Mouse (Mus musculus): ENCODE data around the gene Rgs16. TPM values are rescaled to one million over a fixed set of nuclear protein-coding genes. Genes with fewer than 3 reads are reported as not detected.

The Rgs16 gene
- polyA plus RNA-seq, 1 experiment from 2014 or later, result 31.8 TPM

DNA sequence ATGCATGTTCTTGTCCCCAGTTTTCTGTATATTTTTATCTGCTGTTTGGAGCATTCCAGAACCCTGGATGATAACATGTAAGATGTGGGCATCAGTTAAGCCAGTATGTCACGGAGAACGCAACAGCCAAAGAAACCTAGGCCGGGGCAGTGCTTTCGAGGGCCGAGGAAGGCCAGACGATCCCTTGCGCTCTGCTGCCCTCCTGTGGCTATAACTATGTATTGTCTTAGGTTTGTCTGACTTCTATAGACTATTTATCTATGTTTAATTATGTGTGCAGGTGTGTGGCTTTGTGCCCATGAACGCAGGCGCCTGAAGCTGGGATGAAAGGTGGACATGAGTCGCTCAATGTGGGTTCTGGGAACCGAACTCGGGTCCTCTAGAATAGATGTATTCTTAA is 6.6 kb downstream of the Rgs16 start:
- Histone ChIP-seq H3K27ac (replicated peaks) (0 out of 2 replicates have a peak overlapping the region, but pooled peaks have one; percentile 61), H3K4me1 (peaks cover 58% of the 10 kb centered on the region), H3K9me3 (replicated peaks) (no peaks in the 10 kb centered on the region), H3K36me3 (peaks cover 27% of the 10 kb centered on the region), H3K4me3 (no peak overlapping the region), H3K27me3 (ENCODE audit: low read depth, poor library complexity, severe bottlenecking) (peaks cover 13% of the 10 kb centered on the region)
- WGBS, result 3% methylated on average over 12 of the region's 12 CpGs
- peak; percentile 73 for DNase-seq (ENCODE audit: low spot score)

DNA sequence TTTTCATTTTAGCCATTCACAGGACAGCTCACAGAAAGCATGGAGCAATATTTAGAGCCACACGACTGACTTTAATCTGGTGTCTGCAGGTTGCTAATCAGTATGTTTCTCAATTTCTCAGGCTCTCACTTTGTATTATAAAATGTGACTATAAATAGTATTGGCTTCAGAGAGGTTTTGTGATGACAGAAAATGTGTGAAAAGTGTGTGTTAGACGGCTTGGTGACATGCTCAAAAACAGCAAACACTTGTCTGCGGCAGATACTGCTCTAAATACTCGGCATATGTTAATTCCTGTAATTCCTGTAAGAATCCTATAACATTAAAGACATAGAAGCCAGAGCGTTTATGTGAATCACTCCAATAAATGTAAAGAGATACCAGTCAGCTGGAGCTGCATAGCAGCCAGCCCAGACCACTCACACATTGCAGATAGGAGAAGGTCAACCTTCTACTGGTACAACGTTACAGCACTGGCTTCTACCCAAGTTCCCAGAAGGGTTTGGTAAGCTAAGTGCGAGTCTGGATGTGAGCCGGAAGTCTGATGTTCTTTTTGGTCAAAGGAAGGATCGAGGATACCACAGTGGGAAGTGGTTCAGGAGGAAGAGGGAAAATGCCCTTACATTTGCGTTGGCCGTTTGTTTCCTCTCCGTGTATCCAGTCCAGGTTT is 7.8 kb downstream of the Rgs16 start:
- no peak overlapping the region for H3K4me3 ChIP-seq
- 0 out of 2 replicates have a peak, but pooled peaks cover 9% of the 10 kb centered on the region for H3K27me3 ChIP-seq (ENCODE audit: low read depth, poor library complexity, severe bottlenecking)
- H3K4me1 ChIP-seq, result peaks cover 52% of the 10 kb centered on the region
- 81% methylated on average over 12 of the region's 12 CpGs for WGBS
- H3K27ac ChIP-seq (replicated peaks), result 0 out of 2 replicates have a peak overlapping the region, but pooled peaks have one; percentile 92
- no peaks in the 10 kb centered on the region for H3K9me3 ChIP-seq (replicated peaks)
- H3K36me3 ChIP-seq, result peaks cover 19% of the 10 kb centered on the region
- no peak for DNase-seq (ENCODE audit: low spot score)

DNA sequence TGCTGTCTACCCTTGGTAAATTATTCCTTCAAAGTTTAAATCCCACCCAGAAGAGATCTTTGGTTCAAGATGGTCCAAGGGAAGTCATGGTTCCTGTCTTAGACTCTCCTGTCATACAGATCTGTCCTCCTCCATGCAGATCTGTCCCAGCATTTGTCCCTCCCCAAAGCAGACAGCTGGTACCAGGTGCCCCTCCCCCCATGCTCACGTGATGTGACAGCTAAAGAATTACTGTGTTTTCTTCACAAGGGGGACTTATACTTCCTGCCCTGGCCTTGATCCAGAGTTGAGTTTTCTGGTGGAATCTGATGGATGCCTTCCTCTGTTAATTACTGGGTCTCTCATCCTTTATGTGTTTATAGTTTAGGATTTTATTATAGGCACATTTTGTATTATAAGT is 8.4 kb downstream of the Rgs16 start:
- whole genome bisulfite sequencing, result 14% methylated on average over 1 of the region's 1 CpGs
- Histone ChIP-seq H3K27me3 (ENCODE audit: low read depth, poor library complexity, severe bottlenecking) (0 out of 2 replicates have a peak, but pooled peaks cover 9% of the 10 kb centered on the region), H3K4me3 (peak overlapping the region; percentile 52), H3K36me3 (peaks cover 13% of the 10 kb centered on the region), H3K4me1 (peaks cover 49% of the 10 kb centered on the region), H3K27ac (replicated peaks) (peak overlapping the region; percentile 92), H3K9me3 (replicated peaks) (no peaks in the 10 kb centered on the region)
- peak; percentile 38 for DNase-seq (ENCODE audit: low spot score)

DNA sequence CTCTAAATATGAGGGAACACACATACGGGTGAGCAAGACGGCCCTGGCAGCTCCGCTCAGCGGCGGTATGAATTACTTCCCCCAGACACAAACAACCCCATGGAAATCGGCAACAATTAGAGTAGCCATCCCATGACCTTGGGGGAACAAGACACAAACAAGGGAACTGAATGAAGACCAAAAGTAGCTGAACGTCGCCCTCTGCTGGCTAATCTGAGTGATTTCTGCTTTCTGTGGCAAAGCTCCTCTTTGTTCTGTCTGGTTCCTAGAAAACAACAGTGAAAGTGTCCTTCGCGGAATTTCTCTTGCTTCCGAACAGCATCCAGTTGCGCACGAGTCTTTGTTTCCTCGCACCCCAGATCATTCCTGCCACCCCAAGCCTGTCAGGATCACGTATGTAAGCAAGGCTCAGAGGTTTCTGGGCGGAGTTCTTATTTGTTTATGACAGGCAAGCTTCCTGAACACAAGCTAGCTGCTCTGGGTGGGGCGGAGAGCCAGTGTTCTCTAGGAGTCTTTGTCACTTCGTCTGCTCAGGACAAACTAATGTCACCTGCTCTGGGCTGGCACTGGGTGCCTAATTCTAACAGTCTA is 9.2 kb downstream of the Rgs16 start, which contains the start of gene Rnasel:
Gene Rnasel, plus strand, starts transcription at position 216 of the 591 bp plus-strand sequence.
- peak within 1 kb of the TSS; percentile 52 for H3K4me3 ChIP-seq
- H3K36me3 ChIP-seq, result peaks cover 7% of the 10 kb centered on the region
- peak; percentile 83 for DNase-seq (ENCODE audit: low spot score)
- no peaks in the 10 kb centered on the region for H3K9me3 ChIP-seq (replicated peaks)
- H3K4me1 ChIP-seq, result peaks cover 41% of the 10 kb centered on the region
- H3K27me3 ChIP-seq (ENCODE audit: low read depth, poor library complexity, severe bottlenecking), result 0 out of 2 replicates have a peak, but pooled peaks cover 9% of the 10 kb centered on the region
- peak within 1 kb of the TSS; percentile 92 for H3K27ac ChIP-seq (replicated peaks)
- WGBS, result 8% methylated on average over 18 of the region's 18 CpGs

DNA sequence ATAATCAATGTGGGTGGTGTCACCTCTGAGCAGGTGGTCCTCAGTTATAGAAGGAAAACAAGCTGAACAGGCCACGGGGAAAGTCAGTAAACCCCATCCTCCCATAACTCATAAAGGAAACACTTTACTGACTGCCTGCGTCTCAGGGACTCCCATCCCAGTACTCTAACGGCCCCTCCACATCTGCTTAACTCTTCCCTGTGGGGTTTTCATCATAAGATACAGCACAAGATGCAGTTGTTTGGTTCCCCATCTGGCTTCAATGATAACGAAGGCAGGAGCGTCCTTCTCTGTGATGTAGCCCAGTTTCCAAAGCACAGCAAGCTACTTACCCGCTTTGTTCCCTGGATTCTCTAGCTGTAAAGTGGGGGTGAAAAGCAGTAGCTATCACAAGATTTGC is 9.9 kb downstream of the Rgs16 start:
- DNase-seq (ENCODE audit: low spot score), result no peak
- WGBS, result 75% methylated on average over 6 of the region's 6 CpGs
- Histone ChIP-seq H3K9me3 (replicated peaks) (no peaks in the 10 kb centered on the region), H3K27me3 (ENCODE audit: low read depth, poor library complexity, severe bottlenecking) (0 out of 2 replicates have a peak, but pooled peaks cover 9% of the 10 kb centered on the region), H3K36me3 (peaks cover 8% of the 10 kb centered on the region; the same call in 1 of the 2 replicates), H3K27ac (replicated peaks) (peak overlapping the region; percentile 92), H3K4me1 (peaks cover 34% of the 10 kb centered on the region), H3K4me3 (peak overlapping the region; percentile 52)

DNA sequence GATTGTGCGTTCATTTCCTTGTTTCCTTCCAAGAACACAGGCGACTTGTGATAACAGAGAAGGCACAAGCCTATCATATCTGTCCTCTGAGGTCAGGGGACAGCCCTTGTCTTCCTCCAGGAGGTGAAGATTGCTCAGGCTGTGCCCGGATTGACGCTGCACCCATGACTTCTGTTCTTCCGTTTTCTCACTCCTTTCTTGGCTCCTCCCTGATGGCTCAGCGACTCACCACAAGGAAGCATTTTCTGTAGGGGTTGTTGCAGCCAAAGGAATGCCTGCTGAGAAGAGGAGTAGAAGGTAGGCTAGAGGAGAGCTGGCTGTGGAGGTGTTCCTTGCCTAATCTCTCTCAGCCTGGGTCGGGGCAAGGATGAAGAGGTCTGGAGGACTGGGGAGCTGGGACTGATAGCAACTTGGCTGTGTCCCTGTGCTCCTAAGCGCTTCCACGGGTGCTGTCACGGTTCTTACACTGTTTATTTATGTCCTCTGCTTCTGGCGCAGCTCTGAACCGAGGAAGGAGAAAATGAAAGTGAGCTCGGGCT is 11.7 kb downstream of the Rgs16 start:
- H3K36me3 ChIP-seq, result peaks cover 8% of the 10 kb centered on the region; the same call in 1 of the 2 replicates
- no peak overlapping the region for H3K27ac ChIP-seq (replicated peaks)
- H3K9me3 ChIP-seq (replicated peaks), result no peaks in the 10 kb centered on the region
- peaks cover 33% of the 10 kb centered on the region for H3K4me1 ChIP-seq
- H3K27me3 ChIP-seq (ENCODE audit: low read depth, poor library complexity, severe bottlenecking), result 0 out of 2 replicates have a peak, but pooled peaks cover 9% of the 10 kb centered on the region
- 61% methylated on average over 13 of the region's 13 CpGs for WGBS
- H3K4me3 ChIP-seq, result no peak overlapping the region
- DNase-seq (ENCODE audit: low spot score), result no peak

DNA sequence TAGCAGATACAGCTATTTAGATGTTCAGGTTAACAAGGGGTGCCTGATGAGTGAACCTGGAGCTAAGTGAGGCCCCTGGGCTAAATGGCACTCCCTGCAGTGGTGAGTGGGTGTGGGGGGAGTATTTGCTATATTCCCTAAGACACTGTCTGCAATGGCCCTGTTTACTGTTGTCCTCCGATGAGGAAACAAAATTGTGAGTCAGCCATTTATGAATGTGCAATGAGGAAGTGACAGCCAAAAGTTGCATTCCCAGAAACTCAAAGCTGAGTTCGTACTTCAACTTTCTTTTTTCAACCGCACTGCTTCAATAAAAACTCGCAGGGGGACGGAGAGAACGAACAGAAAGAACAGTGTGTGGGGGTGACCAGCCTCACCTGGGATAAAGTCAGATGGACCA is 12.4 kb downstream of the Rgs16 start:
- 92% methylated on average over 6 of the region's 6 CpGs for WGBS
- Histone ChIP-seq H3K27ac (replicated peaks) (no peak overlapping the region), H3K9me3 (replicated peaks) (no peaks in the 10 kb centered on the region), H3K36me3 (peaks cover 8% of the 10 kb centered on the region; the same call in 1 of the 2 replicates), H3K4me1 (peaks cover 33% of the 10 kb centered on the region), H3K4me3 (no peak overlapping the region), H3K27me3 (ENCODE audit: low read depth, poor library complexity, severe bottlenecking) (0 out of 2 replicates have a peak, but pooled peaks cover 7% of the 10 kb centered on the region)
- no peak for DNase-seq (ENCODE audit: low spot score)

DNA sequence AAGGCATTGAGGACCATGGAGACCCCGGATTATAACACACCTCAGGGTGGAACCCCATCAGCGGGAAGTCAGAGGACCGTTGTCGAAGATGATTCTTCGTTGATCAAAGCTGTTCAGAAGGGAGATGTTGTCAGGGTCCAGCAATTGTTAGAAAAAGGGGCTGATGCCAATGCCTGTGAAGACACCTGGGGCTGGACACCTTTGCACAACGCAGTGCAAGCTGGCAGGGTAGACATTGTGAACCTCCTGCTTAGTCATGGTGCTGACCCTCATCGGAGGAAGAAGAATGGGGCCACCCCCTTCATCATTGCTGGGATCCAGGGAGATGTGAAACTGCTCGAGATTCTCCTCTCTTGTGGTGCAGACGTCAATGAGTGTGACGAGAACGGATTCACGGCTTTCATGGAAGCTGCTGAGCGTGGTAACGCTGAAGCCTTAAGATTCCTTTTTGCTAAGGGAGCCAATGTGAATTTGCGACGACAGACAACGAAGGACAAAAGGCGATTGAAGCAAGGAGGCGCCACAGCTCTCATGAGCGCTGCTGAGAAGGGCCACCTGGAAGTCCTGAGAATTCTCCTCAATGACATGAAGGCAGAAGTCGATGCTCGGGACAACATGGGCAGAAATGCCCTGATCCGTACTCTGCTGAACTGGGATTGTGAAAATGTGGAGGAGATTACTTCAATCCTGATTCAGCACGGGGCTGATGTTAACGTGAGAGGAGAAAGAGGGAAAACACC is 13.7 kb downstream of the Rgs16 start:
- 81% methylated on average over 25 of the region's 25 CpGs for WGBS
- Histone ChIP-seq H3K4me1 (peaks cover 24% of the 10 kb centered on the region), H3K36me3 (peaks cover 12% of the 10 kb centered on the region; the same call in 1 of the 2 replicates), H3K27ac (replicated peaks) (no peak overlapping the region), H3K4me3 (no peak overlapping the region), H3K9me3 (replicated peaks) (no peaks in the 10 kb centered on the region), H3K27me3 (ENCODE audit: low read depth, poor library complexity, severe bottlenecking) (no peaks in the 10 kb centered on the region)
- DNase-seq (ENCODE audit: low spot score), result no peak

DNA sequence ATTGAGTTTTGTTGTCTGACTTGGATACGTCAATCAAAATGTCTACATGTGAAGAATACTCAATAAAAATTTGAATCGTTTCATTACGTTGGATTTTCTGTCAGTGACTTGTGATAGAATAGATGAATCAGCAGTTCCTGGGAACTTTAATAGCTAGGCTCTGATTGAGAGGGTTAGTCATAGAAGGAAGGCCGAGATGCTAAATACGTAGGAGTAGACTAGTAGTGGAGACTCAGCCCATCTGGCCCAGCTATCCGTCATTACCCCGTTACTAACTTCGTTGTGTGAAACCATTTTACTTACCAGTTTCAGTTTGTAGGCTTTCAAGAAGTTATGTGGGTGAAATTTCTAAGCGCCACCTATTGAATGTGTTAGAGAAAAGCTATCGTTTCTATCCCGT is 24.0 kb downstream of the Rgs16 start:
- 92% methylated on average over 11 of the region's 11 CpGs for WGBS
- no peak overlapping the region for H3K4me3 ChIP-seq
- no peak overlapping the region for H3K27ac ChIP-seq (replicated peaks)
- 0 out of 2 replicates have a peak, but pooled peaks cover 4% of the 10 kb centered on the region for H3K4me1 ChIP-seq
- peaks cover 17% of the 10 kb centered on the region; the same call in 1 of the 2 replicates for H3K36me3 ChIP-seq
- no peak for DNase-seq (ENCODE audit: low spot score)
- no peaks in the 10 kb centered on the region for H3K9me3 ChIP-seq (replicated peaks)
- H3K27me3 ChIP-seq (ENCODE audit: low read depth, poor library complexity, severe bottlenecking), result no peaks in the 10 kb centered on the region

DNA sequence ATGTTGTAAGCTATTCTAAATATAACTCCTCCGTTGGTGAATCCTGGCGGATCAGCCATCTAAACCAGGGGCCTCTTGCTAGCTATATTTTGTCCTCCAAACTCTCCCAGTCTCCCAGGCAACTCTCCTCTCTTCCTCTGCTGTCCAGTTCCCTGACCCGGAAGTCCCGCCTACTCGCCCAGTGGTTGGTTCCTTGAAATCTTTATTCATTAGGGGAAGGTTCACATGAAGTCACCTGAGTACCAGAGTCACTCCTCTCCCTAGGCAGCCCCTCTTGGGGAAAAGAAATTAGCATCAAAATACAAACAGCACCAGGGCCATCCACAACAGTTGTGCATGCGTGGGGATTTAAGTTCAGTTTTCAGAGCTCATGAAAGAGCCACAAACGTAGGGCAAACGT is 26.1 kb downstream of the Rgs16 start:
- H3K36me3 ChIP-seq, result peaks cover 4% of the 10 kb centered on the region; the same call in 1 of the 2 replicates
- 46% methylated on average over 8 of the region's 8 CpGs for WGBS
- H3K9me3 ChIP-seq (replicated peaks), result no peaks in the 10 kb centered on the region
- H3K27ac ChIP-seq (replicated peaks), result no peak overlapping the region
- H3K4me1 ChIP-seq, result 0 out of 2 replicates have a peak, but pooled peaks cover 4% of the 10 kb centered on the region
- DNase-seq (ENCODE audit: low spot score), result no peak
- no peaks in the 10 kb centered on the region for H3K27me3 ChIP-seq (ENCODE audit: low read depth, poor library complexity, severe bottlenecking)
- H3K4me3 ChIP-seq, result no peak overlapping the region

DNA sequence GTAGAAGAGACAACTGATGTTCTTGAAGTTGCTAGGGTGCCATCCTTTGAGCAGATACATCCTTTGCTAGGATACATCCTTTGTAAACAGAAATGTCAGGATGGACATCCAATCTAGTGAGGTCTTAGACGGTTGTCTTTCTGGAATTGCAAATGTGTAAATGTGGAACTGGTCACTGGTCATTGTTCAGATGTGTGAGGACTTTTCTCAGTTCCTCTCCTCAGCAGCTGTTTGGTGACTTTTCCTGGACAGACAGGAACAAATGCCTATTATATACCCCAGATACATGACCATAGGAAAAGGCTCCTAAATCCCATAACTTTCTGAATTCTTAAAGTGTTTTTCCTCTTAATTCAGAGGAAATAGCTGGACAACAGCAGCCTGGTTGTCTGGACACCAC is 27.1 kb downstream of the Rgs16 start:
- no peaks in the 10 kb centered on the region for H3K9me3 ChIP-seq (replicated peaks)
- 0 out of 2 replicates have a peak, but pooled peaks cover 4% of the 10 kb centered on the region for H3K4me1 ChIP-seq
- no peak overlapping the region for H3K27ac ChIP-seq (replicated peaks)
- H3K27me3 ChIP-seq (ENCODE audit: low read depth, poor library complexity, severe bottlenecking), result no peaks in the 10 kb centered on the region
- no peaks in the 10 kb centered on the region; the same call in 1 of the 2 replicates for H3K36me3 ChIP-seq
- no peak for DNase-seq (ENCODE audit: low spot score)
- H3K4me3 ChIP-seq, result no peak overlapping the region
- WGBS, result 95% methylated on average over 1 of the region's 1 CpGs

DNA sequence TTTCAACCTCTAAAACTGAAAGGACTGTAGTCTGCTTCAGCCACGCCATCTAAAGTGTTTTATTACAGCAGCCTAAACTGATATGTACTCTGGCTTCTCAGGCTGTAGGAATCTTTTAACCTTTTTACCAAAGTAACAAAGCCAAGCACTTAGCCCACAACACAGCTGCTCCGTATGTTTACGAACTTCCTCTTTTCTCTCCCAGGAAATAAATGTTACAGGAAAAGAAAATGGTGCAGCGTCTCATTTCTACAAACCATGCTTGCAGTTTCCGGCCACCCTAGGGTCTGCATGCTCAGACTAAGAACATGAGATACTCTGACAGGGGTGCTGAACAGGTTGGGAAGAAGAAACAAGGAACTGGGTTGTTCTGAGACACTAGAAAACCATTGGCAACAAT is 28.3 kb downstream of the Rgs16 start:
- no peaks in the 10 kb centered on the region for H3K9me3 ChIP-seq (replicated peaks)
- DNase-seq (ENCODE audit: low spot score), result no peak
- 88% methylated on average over 5 of the region's 5 CpGs for WGBS
- H3K36me3 ChIP-seq, result no peaks in the 10 kb centered on the region
- H3K27ac ChIP-seq (replicated peaks), result no peak overlapping the region
- H3K4me1 ChIP-seq, result 0 out of 2 replicates have a peak, but pooled peaks cover 4% of the 10 kb centered on the region
- H3K4me3 ChIP-seq, result no peak overlapping the region
- H3K27me3 ChIP-seq (ENCODE audit: low read depth, poor library complexity, severe bottlenecking), result no peaks in the 10 kb centered on the region

Data from midbrain, embryonic 10.5 days (tissue).